Comparison of ENCODE assay signal across 7 mouse cellular contexts in genomic region chr3:146520226-146520797, GRCm38 (mm10). TPM values are rescaled to one million over a fixed set of nuclear protein-coding genes. Genes with fewer than 3 reads are reported as not detected.
A peak's percentile ranks its signal among the peaks of the same experiment; 100 is the strongest.
DNase-seq lines count a peak whose midpoint lies in the region; ATAC-seq and TF ChIP-seq lines count a peak whose summit lies in the region.

No protein-coding gene starts in this region.

- no peak for TF ChIP-seq POLR2A in olfactory bulb, adult 2 months (IDR thresholded peaks at IDR 0.05; ENCODE audit: insufficient read depth, low read depth, low read length)

- H3K27ac ChIP-seq in lung, embryonic 14.5 days (ENCODE audit: low read depth), result peak overlapping the region; percentile 98
- peak overlapping the region; percentile 99 for H3K27ac ChIP-seq in embryonic facial prominence, embryonic 13.5 days
- peak overlapping the region; percentile 98 for H3K27ac ChIP-seq in limb, embryonic 10.5 days
- peak overlapping the region; percentile 55; the same call in 1 of the 2 replicates for H3K27ac ChIP-seq in olfactory bulb, adult 2 months (ENCODE audit: insufficient read depth, low read depth, low read length)

- no peaks in the 10 kb centered on the region for H3K9me3 ChIP-seq in lung, embryonic 14.5 days (ENCODE audit: low read depth, low read length)
- H3K9me3 ChIP-seq in embryonic facial prominence, embryonic 13.5 days, result no peaks in the 10 kb centered on the region
- H3K9me3 ChIP-seq in limb, embryonic 10.5 days (replicated peaks), result no peaks in the 10 kb centered on the region

- peak overlapping the region; percentile 74 for H3K4me3 ChIP-seq in lung, embryonic 14.5 days (ENCODE audit: low read depth, low read length)
- H3K4me3 ChIP-seq in embryonic facial prominence, embryonic 13.5 days, result peak overlapping the region; percentile 81
- peak overlapping the region; percentile 86 for H3K4me3 ChIP-seq in limb, embryonic 10.5 days
- H3K4me3 ChIP-seq in olfactory bulb, adult 2 months (ENCODE audit: insufficient read depth, low read depth, low read length), result peak overlapping the region; percentile 86

- 28% methylated on average over 5 of the region's 5 CpGs for WGBS in lung, embryonic 14.5 days
- WGBS in embryonic facial prominence, embryonic 13.5 days, result 40% methylated on average over 5 of the region's 5 CpGs
- 46% methylated on average over 5 of the region's 5 CpGs for WGBS in limb, embryonic 10.5 days
- WGBS in olfactory bulb, adult 2 months, result 14% methylated on average over 5 of the region's 5 CpGs

- H3K9ac ChIP-seq in lung, embryonic 14.5 days, result peak overlapping the region; percentile 83
- peak overlapping the region; percentile 87 for H3K9ac ChIP-seq in embryonic facial prominence, embryonic 13.5 days

- H3K4me2 ChIP-seq in lung, embryonic 14.5 days, result peak overlapping the region; percentile 76
- H3K4me2 ChIP-seq in embryonic facial prominence, embryonic 13.5 days, result peak overlapping the region; percentile 71

- H3K36me3 ChIP-seq in lung, embryonic 14.5 days (ENCODE audit: insufficient read depth), result peaks cover 30% of the 10 kb centered on the region
- H3K36me3 ChIP-seq in embryonic facial prominence, embryonic 13.5 days, result peaks cover 22% of the 10 kb centered on the region
- peaks cover 38% of the 10 kb centered on the region for H3K36me3 ChIP-seq in limb, embryonic 10.5 days

- ATAC-seq in lung, embryonic 14.5 days (ENCODE audit: insufficient read depth), result peak; percentile 9; the same call in 1 of the 2 replicates
- no peak for ATAC-seq in embryonic facial prominence, embryonic 13.5 days (ENCODE audit: insufficient number of reproducible peaks, insufficient read depth, low FRiP score, low TSS enrichment, low read depth)

- no peaks in the 10 kb centered on the region for H3K4me1 ChIP-seq in lung, embryonic 14.5 days (ENCODE audit: insufficient read depth)
- peaks cover 7% of the 10 kb centered on the region; the same call in 1 of the 2 replicates for H3K4me1 ChIP-seq in embryonic facial prominence, embryonic 13.5 days
- peaks cover 7% of the 10 kb centered on the region for H3K4me1 ChIP-seq in limb, embryonic 10.5 days
- 0 out of 2 replicates have a peak, but pooled peaks cover 2% of the 10 kb centered on the region for H3K4me1 ChIP-seq in olfactory bulb, adult 2 months (ENCODE audit: control insufficient read depth, insufficient read depth, low read length)

- 0 out of 2 replicates have a peak, but pooled peaks have one; percentile 6 for TF ChIP-seq CTCF in lung, embryonic 14.5 days (IDR thresholded peaks at IDR 0.05; ENCODE audit: low read depth)
- no peak for TF ChIP-seq CTCF in olfactory bulb, adult 2 months (IDR thresholded peaks at IDR 0.05; ENCODE audit: insufficient read depth, low read depth, low read length)

- DNase-seq in lung, embryonic 14.5 days, result no peak
- DNase-seq in lung, postnatal 10 days, result no peak
- DNase-seq in limb, embryonic 10.5 days (ENCODE audit: low spot score), result no peak
- DNase-seq in thymus, postnatal 10 days (ENCODE audit: low spot score in 2 of 2), result no peak
- DNase-seq in ovary, postnatal 14 days (ENCODE audit: low spot score), result no peak

- H3K27me3 ChIP-seq in lung, embryonic 14.5 days (ENCODE audit: insufficient read depth, low read length), result no peaks in the 10 kb centered on the region
- H3K27me3 ChIP-seq in embryonic facial prominence, embryonic 13.5 days, result no peaks in the 10 kb centered on the region
- H3K27me3 ChIP-seq in limb, embryonic 10.5 days (ENCODE audit: low read depth, poor library complexity, severe bottlenecking), result no peaks in the 10 kb centered on the region

RNA-seq across cellular contexts. Expression of gene Rpf1, which starts 0.9 kb away (rescaled TPM):
- polyA plus RNA-seq in lung, embryonic 14.5 days (2014; fragmentation: Nextera tagmentation; extraction: Ambion mirVana), result 55.7 and 56.1 TPM in 2 replicates
- polyA plus RNA-seq in embryonic facial prominence, embryonic 13.5 days (2015; fragmentation: Nextera tagmentation; extraction: Ambion mirVana), result 53.3 and 59.5 TPM in 2 replicates
- 63.9 and 72.4 TPM in 2 replicates for polyA plus RNA-seq in limb, embryonic 10.5 days (2016; fragmentation: Nextera tagmentation; extraction: Ambion mirVana)
- polyA plus RNA-seq in olfactory bulb, adult 2 months (2012; ENCODE audit: insufficient read depth, insufficient read length, low replicate concordance, missing spikeins), result not detected in 2 replicates

RNA-seq across cellular contexts. Expression of gene Gng5, which starts 20.7 kb away (rescaled TPM):
- polyA plus RNA-seq in lung, embryonic 14.5 days (2014; fragmentation: Nextera tagmentation; extraction: Ambion mirVana), result 887 and 951 TPM in 2 replicates
- 857 and 874 TPM in 2 replicates for polyA plus RNA-seq in embryonic facial prominence, embryonic 13.5 days (2015; fragmentation: Nextera tagmentation; extraction: Ambion mirVana)
- polyA plus RNA-seq in limb, embryonic 10.5 days (2016; fragmentation: Nextera tagmentation; extraction: Ambion mirVana), result 1,264 and 1,383 TPM in 2 replicates
- not detected in 2 replicates for polyA plus RNA-seq in olfactory bulb, adult 2 months (2012; ENCODE audit: insufficient read depth, insufficient read length, low replicate concordance, missing spikeins)

RNA-seq across cellular contexts. Expression of gene Spata1, which starts 20.8 kb away (rescaled TPM):
- polyA plus RNA-seq in lung, embryonic 14.5 days (2014; fragmentation: Nextera tagmentation; extraction: Ambion mirVana), result 4.2 and 4.8 TPM in 2 replicates
- polyA plus RNA-seq in embryonic facial prominence, embryonic 13.5 days (2015; fragmentation: Nextera tagmentation; extraction: Ambion mirVana), result 9.9 and 10.2 TPM in 2 replicates
- polyA plus RNA-seq in limb, embryonic 10.5 days (2016; fragmentation: Nextera tagmentation; extraction: Ambion mirVana), result 3.9 and 6.8 TPM in 2 replicates
- not detected in 2 replicates for polyA plus RNA-seq in olfactory bulb, adult 2 months (2012; ENCODE audit: insufficient read depth, insufficient read length, low replicate concordance, missing spikeins)

RNA-seq across cellular contexts. Expression of gene Uox, which starts 49.9 kb away (rescaled TPM):
- polyA plus RNA-seq in lung, embryonic 14.5 days (2014; fragmentation: Nextera tagmentation; extraction: Ambion mirVana), result not detected in 2 replicates
- 0.17 and 0.91 TPM in 2 replicates for polyA plus RNA-seq in embryonic facial prominence, embryonic 13.5 days (2015; fragmentation: Nextera tagmentation; extraction: Ambion mirVana)
- not detected in 2 replicates for polyA plus RNA-seq in limb, embryonic 10.5 days (2016; fragmentation: Nextera tagmentation; extraction: Ambion mirVana)
- polyA plus RNA-seq in olfactory bulb, adult 2 months (2012; ENCODE audit: insufficient read depth, insufficient read length, low replicate concordance, missing spikeins), result not detected in 2 replicates

Comparison
In these comparisons a context has a peak if more than half of its experiments do, and no peak if none do; other contexts are left out.
1. RNA of gene Gng5, which starts 20.7 kb away (polyA plus RNA-seq): 1,264 to 1,383 TPM in limb, embryonic 10.5 days, 887 to 951 TPM in lung, embryonic 14.5 days and 857 to 874 TPM in embryonic facial prominence, embryonic 13.5 days; not detected in olfactory bulb, adult 2 months; every median in the first group is over 100 times any median in the second.
2. Peak in every context shown above with its lines, with median percentiles within 50 percentile points of each other: H3K27ac ChIP-seq and H3K4me3 ChIP-seq.